Mouse (Mus musculus) stomach, embryonic 15.5 days (tissue): ENCODE measurements around the gene Tmem176b. TPM values are rescaled to one million over a fixed set of nuclear protein-coding genes. Genes with fewer than 3 reads are reported as not detected.

Experiments used
- ATAC-seq: fragments of 200-750 bp; cut with Nextera tagmentation; 2 replicates; pipeline ENCODE4 v1.8.0; 2017; ENCODE audit warnings: low read depth, moderate number of reproducible peaks, moderate TSS enrichment; ENCODE audit not compliant: insufficient read depth, low FRiP score
- H3K27ac ChIP-seq: fragments of 300-500 bp; sonication (generic); 2 replicates; pipeline ENCODE4 v1.5.1; 2015; ENCODE audit warnings: mild to moderate bottlenecking, inconsistent platforms
- H3K27me3 ChIP-seq: fragments of 300-500 bp; sonication (generic); replicated peaks from 2 replicates; pipeline ENCODE4 v1.6.1; 2015; ENCODE audit warnings: inconsistent platforms
- H3K36me3 ChIP-seq: fragments of 300-500 bp; sonication (generic); 2 replicates; pipeline ENCODE4 v1.6.1; 2015; ENCODE audit warnings: inconsistent platforms
- H3K4me1 ChIP-seq: fragments of 300-500 bp; sonication (generic); 2 replicates; pipeline ENCODE4 v1.6.1; 2015; ENCODE audit warnings: inconsistent platforms
- H3K4me2 ChIP-seq: fragments of 300-500 bp; sonication (generic); 2 replicates; pipeline ENCODE4 v1.6.1; 2015; ENCODE audit warnings: mild to moderate bottlenecking, inconsistent platforms
- H3K4me3 ChIP-seq: fragments of 300-500 bp; sonication (generic); replicated peaks from 2 replicates; pipeline ENCODE4 v1.5.1; 2015; ENCODE audit warnings: inconsistent platforms
- H3K9ac ChIP-seq: fragments of 300-500 bp; sonication (generic); 2 replicates; pipeline ENCODE4 v1.6.1; 2015; ENCODE audit warnings: inconsistent platforms
- H3K9me3 ChIP-seq: fragments of 300-500 bp; sonication (generic); 2 replicates; pipeline ENCODE4 v1.6.1; 2016; ENCODE audit warnings: inconsistent platforms
- WGBS: fragments of 180-500 bp; shearing (Covaris S2); methylation state at CpG from one replicate; pipeline ENCODE4 v1.1.7; 2015; 5-methylcytosine and 5-hydroxymethylcytosine counted together
- polyA plus RNA-seq: library from polyadenylated mRNA; unstranded; fragments of >200 nt; fragmentation: Nextera tagmentation; extraction: Ambion mirVana; gene quantifications from 2 replicates; pipeline ENCODE4 v1.2.1, GENCODE M21; 2015

The Tmem176b gene
- polyA plus RNA-seq, 1 experiment from 2014 or later, result 315 TPM

DNA sequence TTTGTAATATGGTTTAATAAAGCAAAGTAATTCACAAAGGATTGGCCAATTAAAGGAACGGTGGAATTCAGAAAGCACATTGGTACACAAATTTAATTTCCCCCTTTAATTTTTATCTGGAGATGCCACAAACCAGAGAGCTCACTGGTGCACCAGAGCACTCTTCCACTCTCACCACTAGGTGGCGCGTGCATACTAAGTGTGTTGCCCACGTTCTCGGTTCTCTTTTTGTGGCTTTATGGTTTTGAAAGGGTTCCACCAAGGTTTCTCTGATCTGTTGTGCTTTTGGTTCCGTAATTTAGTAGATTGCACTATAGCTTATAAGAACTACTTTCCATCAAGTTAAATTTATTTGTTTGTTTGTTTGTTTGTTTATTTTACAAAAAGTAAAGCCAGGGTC is 23.5 kb downstream of the Tmem176b start:
- no peaks in the 10 kb centered on the region for H3K27me3 ChIP-seq
- no peaks in the 10 kb centered on the region for H3K4me1 ChIP-seq
- H3K4me2 ChIP-seq, result no peak overlapping the region
- H3K4me3 ChIP-seq, result no peak overlapping the region
- no peak overlapping the region for H3K27ac ChIP-seq
- H3K36me3 ChIP-seq, result no peaks in the 10 kb centered on the region
- ATAC-seq, result no peak
- H3K9ac ChIP-seq, result no peak overlapping the region
- no peaks in the 10 kb centered on the region for H3K9me3 ChIP-seq
- 8% methylated on average over 6 of the region's 6 CpGs for WGBS

- H3K4me2 ChIP-seq, result no peak overlapping the region
- H3K9ac ChIP-seq, result no peak overlapping the region
- H3K9me3 ChIP-seq, result no peaks in the 10 kb centered on the region
- no peaks in the 10 kb centered on the region for H3K4me1 ChIP-seq
- ATAC-seq, result no peak
- H3K4me3 ChIP-seq, result no peak overlapping the region
- no peaks in the 10 kb centered on the region for H3K36me3 ChIP-seq
- no peak overlapping the region for H3K27ac ChIP-seq
- no peaks in the 10 kb centered on the region for H3K27me3 ChIP-seq
These were observed 26.3 kb downstream of the Tmem176b start for GRCm38 (mm10) chr6:48815013-48815412.

GRCm38 (mm10) chr6:48809494-48810219 is 31.6 kb downstream of the Tmem176b start:
- Histone ChIP-seq H3K4me2 (no peak overlapping the region), H3K4me3 (no peak overlapping the region), H3K27me3 (no peaks in the 10 kb centered on the region), H3K9ac (no peak overlapping the region), H3K4me1 (no peaks in the 10 kb centered on the region), H3K27ac (peak overlapping the region; percentile 53; the same call in 1 of the 2 replicates), H3K36me3 (no peaks in the 10 kb centered on the region), H3K9me3 (no peaks in the 10 kb centered on the region)
- WGBS, result 42% methylated on average over 3 of the region's 3 CpGs
- ATAC-seq, result no peak

DNA sequence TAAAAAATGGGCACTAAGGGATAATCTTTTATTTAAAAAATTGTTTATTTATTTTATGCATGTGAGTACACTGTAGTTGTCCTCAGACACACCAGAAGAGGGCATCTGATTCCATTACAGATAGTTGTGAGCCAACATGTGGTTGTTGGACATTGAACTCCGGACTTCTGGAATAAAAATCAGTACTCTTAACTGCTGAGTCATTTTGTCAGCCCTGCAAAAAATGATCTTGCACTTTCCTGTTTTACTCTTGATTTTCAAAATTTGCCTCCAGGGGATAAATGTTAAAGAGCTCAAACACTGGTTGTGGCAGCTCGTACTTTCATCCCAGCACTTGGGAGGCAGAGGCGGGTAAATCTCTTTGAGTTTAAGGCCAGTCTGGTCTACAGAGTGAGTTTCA is 34.5 kb downstream of the Tmem176b start:
- H3K9ac ChIP-seq, result no peak overlapping the region
- H3K4me3 ChIP-seq, result no peak overlapping the region
- no peaks in the 10 kb centered on the region for H3K36me3 ChIP-seq
- no peaks in the 10 kb centered on the region for H3K4me1 ChIP-seq
- no peaks in the 10 kb centered on the region for H3K27me3 ChIP-seq
- no peak overlapping the region for H3K27ac ChIP-seq
- 83% methylated on average over 3 of the region's 3 CpGs for WGBS
- no peak for ATAC-seq
- H3K4me2 ChIP-seq, result no peak overlapping the region
- H3K9me3 ChIP-seq, result no peaks in the 10 kb centered on the region

DNA sequence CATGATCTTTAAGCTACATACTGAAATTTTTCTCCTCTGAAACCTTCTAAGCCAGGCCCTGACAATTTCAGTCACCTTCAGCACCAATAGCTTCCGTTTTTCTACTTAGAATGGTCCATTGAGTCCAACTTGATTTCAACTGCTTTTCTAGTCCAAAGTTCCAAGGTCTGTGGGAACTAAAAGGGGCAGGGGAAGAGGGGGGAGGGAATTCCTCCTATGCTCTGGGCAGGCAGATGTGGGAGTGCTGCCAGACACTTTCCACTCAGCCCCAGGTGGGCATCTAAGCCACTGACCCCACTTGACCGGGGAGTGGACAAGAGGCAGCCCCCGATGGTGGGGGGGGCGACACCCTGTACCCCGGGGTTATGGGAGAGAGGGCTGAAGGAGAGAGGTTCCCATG is 37.0 kb downstream of the Tmem176b start:
- ATAC-seq, result no peak
- WGBS, result 88% methylated on average over 5 of the region's 5 CpGs

GRCm38 (mm10) chr6:48803406-48804051 is 37.8 kb downstream of the Tmem176b start:
- no peak for ATAC-seq

More for the DNA sequence above, 37.0 kb downstream of the Tmem176b start:
- no peak overlapping the region for H3K4me2 ChIP-seq
- H3K9ac ChIP-seq, result no peak overlapping the region
- no peaks in the 10 kb centered on the region for H3K4me1 ChIP-seq
- H3K36me3 ChIP-seq, result no peaks in the 10 kb centered on the region
- no peak overlapping the region for H3K4me3 ChIP-seq
- H3K27me3 ChIP-seq, result no peaks in the 10 kb centered on the region
- H3K27ac ChIP-seq, result no peak overlapping the region
- no peaks in the 10 kb centered on the region for H3K9me3 ChIP-seq

DNA sequence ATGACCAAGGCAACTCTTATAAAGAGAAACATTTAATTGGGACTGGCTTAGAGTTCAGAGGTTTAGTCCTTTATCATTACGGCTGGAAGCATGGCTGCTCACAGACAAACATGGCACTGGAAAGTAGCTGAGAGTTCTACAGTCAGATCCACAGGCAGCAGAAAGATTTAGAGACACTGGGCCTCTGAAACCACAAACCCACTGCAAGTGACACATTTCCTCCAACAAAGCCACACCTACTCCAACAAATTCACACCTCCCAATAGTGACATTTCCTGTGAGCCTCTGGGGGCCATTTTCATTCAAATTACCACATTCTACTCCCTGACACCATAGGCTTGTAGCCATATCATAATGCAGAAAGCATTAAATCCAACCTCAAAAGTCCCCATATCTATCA is 39.4 kb downstream of the Tmem176b start:
- Histone ChIP-seq H3K9ac (no peak overlapping the region), H3K27ac (no peak overlapping the region), H3K4me3 (no peak overlapping the region), H3K4me2 (no peak overlapping the region), H3K27me3 (no peaks in the 10 kb centered on the region), H3K4me1 (no peaks in the 10 kb centered on the region), H3K9me3 (no peaks in the 10 kb centered on the region), H3K36me3 (no peaks in the 10 kb centered on the region)
- ATAC-seq, result no peak
- WGBS, result 79% methylated on average over 1 of the region's 1 CpGs

More at GRCm38 (mm10) chr6:48803406-48804051, 37.8 kb downstream of the Tmem176b start:
- Histone ChIP-seq H3K9ac (no peak overlapping the region), H3K27ac (no peak overlapping the region), H3K36me3 (no peaks in the 10 kb centered on the region), H3K27me3 (no peaks in the 10 kb centered on the region), H3K4me2 (no peak overlapping the region), H3K4me1 (no peaks in the 10 kb centered on the region), H3K4me3 (no peak overlapping the region), H3K9me3 (no peaks in the 10 kb centered on the region)

DNA sequence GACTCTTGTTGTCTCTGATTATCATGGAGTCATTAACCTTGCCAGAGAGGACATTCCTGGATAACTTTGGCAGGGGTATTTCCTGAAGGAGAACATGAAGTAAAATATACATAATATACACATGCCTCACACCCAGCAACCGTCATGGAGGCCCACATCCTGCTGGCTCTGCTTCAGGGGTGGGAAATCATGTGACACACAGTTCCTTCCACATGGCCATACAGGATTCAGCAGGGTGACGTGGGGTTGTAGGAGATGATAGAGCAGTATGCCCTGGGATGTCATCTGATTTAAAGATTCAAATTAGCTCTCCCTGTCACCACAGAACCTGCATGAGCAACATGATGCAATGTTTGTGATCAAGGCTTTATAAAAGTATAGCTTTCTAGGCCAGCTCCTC is 53.4 kb downstream of the Tmem176b start:
- WGBS, result 75% methylated on average over 2 of the region's 2 CpGs
- no peak for ATAC-seq
- Histone ChIP-seq H3K4me3 (no peak overlapping the region), H3K4me2 (no peak overlapping the region), H3K9ac (no peak overlapping the region), H3K27ac (no peak overlapping the region), H3K27me3 (no peaks in the 10 kb centered on the region), H3K36me3 (no peaks in the 10 kb centered on the region), H3K9me3 (no peaks in the 10 kb centered on the region), H3K4me1 (no peaks in the 10 kb centered on the region; the same call in none of the 2 replicates)

GRCm38 (mm10) chr6:48785601-48786000 is 55.7 kb downstream of the Tmem176b start:
- 50% methylated on average over 2 of the region's 2 CpGs for WGBS
- no peak for ATAC-seq
- Histone ChIP-seq H3K36me3 (no peaks in the 10 kb centered on the region), H3K27me3 (no peaks in the 10 kb centered on the region), H3K4me1 (no peaks in the 10 kb centered on the region; the same call in none of the 2 replicates), H3K4me2 (no peak overlapping the region), H3K9me3 (no peaks in the 10 kb centered on the region), H3K4me3 (no peak overlapping the region), H3K9ac (no peak overlapping the region), H3K27ac (peak overlapping the region; percentile 37; the same call in 1 of the 2 replicates)

GRCm38 (mm10) chr6:48785189-48785588 is 56.1 kb downstream of the Tmem176b start:
- Histone ChIP-seq H3K4me3 (no peak overlapping the region), H3K27me3 (no peaks in the 10 kb centered on the region), H3K4me2 (no peak overlapping the region), H3K36me3 (no peaks in the 10 kb centered on the region), H3K9me3 (no peaks in the 10 kb centered on the region), H3K4me1 (no peaks in the 10 kb centered on the region; the same call in none of the 2 replicates), H3K27ac (peak overlapping the region; percentile 37; the same call in 1 of the 2 replicates), H3K9ac (no peak overlapping the region)
- no peak for ATAC-seq
- WGBS, result 30% methylated on average over 1 of the region's 1 CpGs

- Histone ChIP-seq H3K4me2 (no peak overlapping the region), H3K27me3 (no peaks in the 10 kb centered on the region), H3K4me1 (no peaks in the 10 kb centered on the region; the same call in none of the 2 replicates), H3K9ac (no peak overlapping the region), H3K9me3 (no peaks in the 10 kb centered on the region), H3K27ac (no peak overlapping the region; the same call in 1 of the 2 replicates), H3K4me3 (no peak overlapping the region), H3K36me3 (no peaks in the 10 kb centered on the region)
- WGBS, result 86% methylated on average over 1 of the region's 1 CpGs
- no peak for ATAC-seq
These were observed 56.9 kb downstream of the Tmem176b start for GRCm38 (mm10) chr6:48784406-48784805.
